Mouse (Mus musculus) cerebral cortex, adult 2 months (tissue): ENCODE results near the gene Cxcr4.

Experiments used
- WGBS: fragments of 180-500 bp; shearing (Covaris S2); methylation state at CpG from one replicate; pipeline ENCODE4 v1.1.7; 2018; 5-methylcytosine and 5-hydroxymethylcytosine counted together

Gene Cxcr4

GRCm38 (mm10) chr1:128571033-128571432, 21.1 kb downstream of the Cxcr4 start:
- WGBS = 88% methylated on average over 3 of the region's 3 CpGs

- WGBS = 69% methylated on average over 17 of the region's 17 CpGs
These were observed 22.0 kb downstream of the Cxcr4 start for GRCm38 (mm10) chr1:128569992-128570648.

DNA sequence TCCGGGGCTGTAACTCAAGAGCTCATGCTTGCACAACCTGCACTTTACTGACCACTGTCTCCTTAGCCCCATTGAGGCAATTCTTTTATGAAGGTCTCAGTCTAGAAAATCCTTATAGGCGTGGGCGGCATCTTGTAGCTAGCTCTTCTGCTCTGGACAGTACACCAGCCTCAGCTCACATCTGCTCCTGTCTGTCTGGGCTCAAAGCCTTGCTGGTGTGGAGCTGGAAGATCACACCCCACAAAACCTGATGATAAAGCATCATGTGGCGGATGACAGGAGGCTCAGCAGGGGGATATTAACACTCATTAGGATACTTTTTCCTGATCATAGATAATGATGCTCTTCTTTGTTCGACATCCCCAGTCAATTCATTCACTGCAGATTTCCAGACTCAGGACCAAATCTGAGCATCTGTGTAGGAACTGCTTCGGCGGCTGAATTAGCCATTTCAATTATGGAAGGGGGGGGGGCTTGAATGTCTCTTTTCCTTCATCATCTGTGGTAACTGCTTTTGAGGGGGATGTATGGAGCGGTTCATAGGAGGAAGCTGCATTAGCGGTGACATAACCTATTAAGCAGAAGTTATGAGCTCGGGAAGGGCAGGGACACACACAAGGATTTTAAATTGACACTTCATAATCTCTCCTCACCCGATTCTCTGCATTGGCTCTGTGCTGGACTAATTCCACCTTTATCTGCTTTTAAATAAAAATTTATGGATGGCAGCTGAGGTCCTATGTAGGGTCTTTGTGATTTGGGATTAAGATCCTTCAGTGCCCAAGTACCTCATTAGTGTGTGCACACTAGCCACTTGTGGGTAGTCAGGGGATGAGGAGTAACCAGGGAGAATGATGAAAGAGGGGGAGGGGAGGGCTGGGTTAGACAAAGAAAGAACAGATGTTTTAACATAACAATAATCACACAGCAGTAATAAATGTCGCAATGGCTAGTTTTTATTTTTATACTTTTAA, 24.6 kb downstream of the Cxcr4 start:
- 68% methylated on average over 12 of the region's 12 CpGs for WGBS

GRCm38 (mm10) chr1:128563905-128564304, 28.2 kb downstream of the Cxcr4 start:
- 87% methylated on average over 3 of the region's 3 CpGs for WGBS

DNA sequence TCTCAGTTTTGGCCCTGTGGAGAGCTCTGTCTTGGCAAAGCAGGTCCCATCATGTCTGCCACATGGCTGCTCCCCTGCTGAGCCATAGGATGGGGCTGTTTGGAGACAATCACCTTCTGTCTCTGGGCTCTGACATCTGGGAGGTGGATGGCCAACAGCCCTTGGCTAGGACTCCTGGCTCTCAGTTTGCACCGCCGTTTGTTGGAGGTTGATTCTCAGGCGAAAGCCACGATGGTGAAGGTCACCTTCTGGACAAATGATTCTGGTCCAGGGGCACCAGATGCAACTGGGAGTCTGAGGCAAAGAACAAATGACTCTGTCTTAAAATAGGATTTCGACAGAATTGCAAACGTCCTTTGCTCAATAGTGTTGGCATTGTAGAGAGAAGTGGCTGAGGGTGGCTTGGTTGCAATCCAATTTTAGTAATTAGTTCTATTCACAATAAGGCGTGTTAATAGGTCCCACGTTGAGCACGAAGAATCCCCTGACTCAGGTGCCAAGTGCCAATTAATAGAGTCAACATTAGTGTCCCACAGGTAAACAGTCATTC, 30.7 kb downstream of the Cxcr4 start:
- WGBS = 45% methylated on average over 9 of the region's 9 CpGs

DNA sequence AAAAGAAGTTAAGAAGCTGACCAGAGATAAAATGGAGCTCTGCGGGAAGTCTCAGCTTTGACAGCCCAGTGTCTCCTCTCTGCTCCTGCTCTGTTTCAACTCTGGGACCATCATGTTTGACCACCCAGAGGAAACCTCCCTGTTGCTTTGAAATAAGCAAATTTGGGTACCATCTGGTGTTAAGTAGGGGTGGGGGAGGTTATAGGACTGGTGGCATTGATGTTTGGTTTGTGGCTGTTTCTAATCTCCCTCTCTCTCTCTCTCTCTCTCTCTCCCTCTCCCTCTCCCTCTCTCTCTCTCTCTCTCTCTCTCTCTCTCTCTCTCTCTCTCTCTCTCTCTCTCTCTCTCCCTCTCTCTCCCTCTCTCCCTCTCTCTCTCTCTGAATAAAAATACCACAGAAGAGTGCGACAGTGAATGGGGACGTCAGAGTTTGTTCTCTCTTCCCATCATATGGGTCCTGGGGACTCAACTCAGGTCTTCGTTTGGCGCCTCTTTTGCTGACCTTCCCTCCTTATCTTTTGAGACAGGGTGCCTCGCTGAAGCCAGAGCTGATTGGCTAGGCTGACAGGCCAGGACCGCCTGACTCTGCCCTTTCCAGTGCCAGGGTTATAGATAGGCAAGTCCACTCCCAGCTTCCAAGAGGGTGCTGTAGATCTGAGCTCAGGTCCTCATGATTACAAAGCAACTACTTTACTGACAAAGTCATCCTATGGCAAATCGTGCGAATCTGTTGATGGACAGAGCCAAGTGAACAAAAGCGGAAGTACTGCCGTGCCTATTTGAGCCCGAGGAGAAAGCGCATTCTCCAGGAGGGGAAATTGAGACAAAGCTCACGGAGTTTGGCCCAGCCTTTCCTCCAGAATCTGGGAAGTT, 31.4 kb downstream of the Cxcr4 start:
- 68% methylated on average over 14 of the region's 14 CpGs for WGBS

GRCm38 (mm10) chr1:128557953-128558352, 34.1 kb downstream of the Cxcr4 start:
- WGBS = 90% methylated on average over 4 of the region's 4 CpGs

- 34% methylated on average over 8 of the region's 8 CpGs for WGBS
These were observed 40.2 kb downstream of the Cxcr4 start for GRCm38 (mm10) chr1:128551743-128552397.

DNA sequence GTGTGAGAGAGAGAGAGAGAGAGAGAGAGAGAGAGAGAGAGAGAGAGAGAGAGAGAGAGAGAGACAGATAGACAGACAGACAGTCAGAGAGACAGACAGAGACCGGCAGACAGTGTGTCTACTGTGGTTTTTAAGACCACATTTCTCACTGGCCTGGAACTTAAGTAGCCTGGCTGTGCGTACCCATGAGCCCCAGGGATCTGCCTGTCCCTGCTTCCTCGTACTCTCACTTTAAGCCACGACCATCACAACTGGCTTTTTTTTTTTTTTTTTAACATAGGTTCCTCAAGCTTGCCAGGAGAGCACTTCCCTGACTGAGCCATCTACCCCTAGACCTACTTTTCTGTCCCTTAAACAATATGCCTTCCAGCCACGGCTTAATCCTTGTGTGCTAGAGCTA, 42.7 kb downstream of the Cxcr4 start:
- 76% methylated on average over 5 of the region's 5 CpGs for WGBS

- 88% methylated on average over 3 of the region's 3 CpGs for WGBS
These were observed 43.1 kb downstream of the Cxcr4 start for GRCm38 (mm10) chr1:128549007-128549406.

DNA sequence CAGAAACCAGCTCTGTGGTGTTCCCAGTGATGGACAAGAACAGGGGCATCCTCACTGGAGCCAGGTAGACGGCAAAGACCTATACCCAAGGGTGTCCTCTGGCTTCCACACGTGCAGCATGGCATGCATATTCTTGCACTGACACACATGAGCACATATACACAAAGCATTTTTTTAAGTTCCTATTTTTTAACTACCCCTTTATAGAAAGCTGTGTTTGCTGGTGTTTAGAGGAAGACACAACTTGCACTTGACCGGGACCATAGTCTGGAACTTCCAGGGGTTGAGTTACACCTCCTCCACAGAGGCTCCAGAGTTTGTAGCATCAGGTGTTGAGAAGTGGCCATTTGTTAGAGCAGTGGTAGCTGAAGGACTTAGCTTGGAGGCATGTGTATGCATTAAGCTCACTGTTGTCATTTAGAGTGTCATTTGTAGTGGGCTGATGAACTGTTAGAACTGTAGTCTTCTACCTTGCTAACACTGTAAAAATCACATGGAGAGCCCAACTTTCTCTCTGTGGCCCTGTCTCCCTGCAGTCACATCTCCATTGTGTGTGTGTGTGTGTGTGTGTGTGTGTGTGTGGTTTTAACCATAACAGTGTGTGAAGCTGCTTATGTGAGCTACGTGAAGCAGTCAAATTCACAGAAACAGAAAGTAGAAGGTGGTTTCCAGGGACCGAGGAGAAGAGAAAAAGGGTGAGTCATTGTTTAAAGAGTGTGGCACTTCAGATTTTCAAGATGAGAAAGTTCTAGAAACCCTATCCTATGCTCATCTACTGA, 43.7 kb downstream of the Cxcr4 start:
- 75% methylated on average over 5 of the region's 5 CpGs for WGBS

GRCm38 (mm10) chr1:128545672-128546071, 46.4 kb downstream of the Cxcr4 start:
- WGBS = 69% methylated on average over 6 of the region's 6 CpGs

GRCm38 (mm10) chr1:128543137-128543536, 49.0 kb downstream of the Cxcr4 start:
- 95% methylated on average over 2 of the region's 2 CpGs for WGBS

- 72% methylated on average over 3 of the region's 3 CpGs for WGBS
These were observed 49.5 kb downstream of the Cxcr4 start for GRCm38 (mm10) chr1:128542555-128542954.

DNA sequence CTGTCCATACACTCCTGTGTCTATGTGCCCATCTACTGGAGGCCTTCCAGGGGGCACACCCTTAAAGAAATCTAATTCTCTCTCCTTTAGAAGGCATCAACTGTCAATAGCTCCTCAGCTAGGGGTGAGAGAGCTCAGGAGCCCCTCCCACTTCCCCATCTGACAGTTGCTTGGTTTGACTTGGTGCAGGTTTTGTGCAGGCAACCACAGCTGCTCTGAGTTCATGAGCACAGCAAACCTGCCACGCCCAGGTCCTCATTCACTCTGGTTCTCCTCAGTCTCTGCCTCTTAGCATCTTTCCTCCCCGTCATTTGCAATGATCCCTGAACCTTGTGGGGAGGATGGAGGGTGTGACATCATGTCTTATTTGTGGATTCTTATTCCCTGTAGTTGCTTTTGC, 51.9 kb downstream of the Cxcr4 start:
- 86% methylated on average over 2 of the region's 2 CpGs for WGBS

GRCm38 (mm10) chr1:128539555-128539954, 52.5 kb downstream of the Cxcr4 start:
- 67% methylated on average over 10 of the region's 10 CpGs for WGBS
